ENCODE assay signal across 39 mouse cellular contexts in the genomic region with DNA sequence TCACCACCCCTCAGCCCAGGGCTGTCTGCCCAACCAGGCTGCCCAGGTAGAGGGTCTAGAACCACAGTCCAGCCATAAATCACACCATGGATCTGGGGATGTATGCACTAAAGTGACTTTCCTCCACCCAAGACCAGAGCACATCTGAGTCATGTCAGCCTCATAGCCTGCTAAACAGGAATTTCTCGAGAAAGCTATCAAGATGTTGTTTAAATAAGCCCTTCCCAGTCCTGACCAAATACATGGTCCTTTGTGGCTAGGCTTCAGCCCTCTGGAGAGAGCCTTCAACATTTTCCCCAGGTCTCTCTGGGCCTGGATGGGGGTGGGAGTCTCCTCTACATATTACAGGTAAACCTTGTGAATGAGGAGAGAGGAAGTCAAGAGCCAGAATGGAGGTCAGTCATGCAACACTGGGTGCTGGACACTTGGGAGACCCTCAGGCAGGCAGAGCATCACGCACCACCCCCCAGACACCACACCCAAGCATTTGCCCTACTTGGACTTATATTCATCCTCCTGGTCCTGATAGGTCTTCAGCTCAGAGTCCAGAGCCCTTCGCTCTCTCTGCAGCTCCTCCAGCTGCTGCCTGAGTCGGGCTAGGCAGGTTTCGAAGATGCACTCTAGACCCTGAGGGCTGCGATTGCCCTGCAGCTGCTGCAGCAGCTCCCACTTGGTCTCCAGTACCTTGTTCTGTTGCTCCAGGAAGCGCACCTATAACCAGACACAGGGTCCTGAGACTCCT. TPM values are rescaled to one million over a fixed set of nuclear protein-coding genes. Genes with fewer than 3 reads are reported as not detected.
DNase-seq lines count a peak whose midpoint lies in the region; ATAC-seq lines count a peak whose summit lies in the region.
"Had no signal": no experiment of that assay in that cellular context is flagged by ENCODE, and none has a peak within 500 bp of the region (broad histone marks: within the 10 kb centered on the region; RNA-seq: fewer than 3 reads in every experiment).

No protein-coding gene starts in this region.

- H3K27ac ChIP-seq in lung, embryonic 15.5 days: peak overlapping the region; percentile 82
- peak overlapping the region; percentile 83 for H3K27ac ChIP-seq in stomach, embryonic 15.5 days
- H3K27ac ChIP-seq: embryonic facial prominence, embryonic 10.5 days; embryonic facial prominence, embryonic 15.5 days; heart, embryonic 10.5 days; heart, embryonic 15.5 days; hindbrain, embryonic 14.5 days; kidney, postnatal 0 days; limb, embryonic 13.5 days; midbrain, embryonic 10.5 days; midbrain, embryonic 15.5 days; neural tube, embryonic 15.5 days had no signal

- ATAC-seq in lung, embryonic 15.5 days (ENCODE audit: borderline replicate concordance, extremely low read depth, low FRiP score, low TSS enrichment): peak; percentile 39
- ATAC-seq in stomach, embryonic 15.5 days (ENCODE audit: insufficient read depth, low FRiP score, low read depth): peak; percentile 86
- ATAC-seq: CD4-positive, CD25-positive, alpha-beta regulatory T cell, adult 4 months; forebrain, embryonic 14.5 days; midbrain, embryonic 15.5 days had no signal

- H3K36me3 ChIP-seq in lung, embryonic 15.5 days: no peaks in the 10 kb centered on the region
- no peaks in the 10 kb centered on the region for H3K36me3 ChIP-seq in stomach, embryonic 15.5 days
- H3K36me3 ChIP-seq: embryonic facial prominence, embryonic 10.5 days; embryonic facial prominence, embryonic 15.5 days; heart, embryonic 10.5 days; heart, embryonic 15.5 days; limb, embryonic 13.5 days; midbrain, embryonic 10.5 days; midbrain, embryonic 15.5 days; neural tube, embryonic 15.5 days had no signal

- DNase-seq in lung, postnatal 4 days: no peak
- peak; percentile 42 for DNase-seq in urinary bladder, postnatal 25 days (ENCODE audit: low spot score)
- DNase-seq in urinary bladder, postnatal 10 days (ENCODE audit: low spot score): no peak
- DNase-seq in cerebellum, postnatal 10 days: no peak
- no peak for DNase-seq in adrenal gland, postnatal 10 days
- DNase-seq: adrenal gland, postnatal 25 days; cerebellum, adult 11-12 months; cerebellum, postnatal 14 days; gastrocnemius, postnatal 14 days; heart, postnatal 4 days; kidney, adult 8-10 months; kidney, postnatal 4 days; retina, postnatal 1 day; right cerebral cortex, postnatal 25 days; thymus, postnatal 4 days had no signal

- no peak overlapping the region for H3K9ac ChIP-seq in lung, embryonic 15.5 days
- no peak overlapping the region for H3K9ac ChIP-seq in stomach, embryonic 15.5 days
- H3K9ac ChIP-seq: embryonic facial prominence, embryonic 15.5 days; heart, embryonic 15.5 days; hindbrain, embryonic 14.5 days; limb, embryonic 13.5 days; midbrain, embryonic 15.5 days; neural tube, embryonic 15.5 days had no signal

- 67% methylated on average over 7 of the region's 7 CpGs for WGBS in lung, embryonic 15.5 days
- 75% methylated on average over 7 of the region's 7 CpGs for WGBS in stomach, embryonic 15.5 days

- no peaks in the 10 kb centered on the region for H3K27me3 ChIP-seq in lung, embryonic 15.5 days
- no peaks in the 10 kb centered on the region for H3K27me3 ChIP-seq in stomach, embryonic 15.5 days (replicated peaks)
- H3K27me3 ChIP-seq: embryonic facial prominence, embryonic 15.5 days; heart, embryonic 15.5 days; limb, embryonic 13.5 days; midbrain, embryonic 15.5 days; neural tube, embryonic 15.5 days had no signal

- H3K4me3 ChIP-seq in lung, embryonic 15.5 days: no peak overlapping the region
- H3K4me3 ChIP-seq in stomach, embryonic 15.5 days (replicated peaks): no peak overlapping the region
- H3K4me3 ChIP-seq: embryonic facial prominence, embryonic 10.5 days; embryonic facial prominence, embryonic 15.5 days; heart, embryonic 10.5 days; heart, embryonic 15.5 days; limb, embryonic 13.5 days; midbrain, embryonic 10.5 days; midbrain, embryonic 15.5 days; neural tube, embryonic 15.5 days had no signal

- H3K4me1 ChIP-seq in lung, embryonic 15.5 days: peaks cover 13% of the 10 kb centered on the region; the same call in 1 of the 2 replicates
- peaks cover 11% of the 10 kb centered on the region; the same call in 1 of the 2 replicates for H3K4me1 ChIP-seq in stomach, embryonic 15.5 days
- H3K4me1 ChIP-seq: embryonic facial prominence, embryonic 15.5 days; heart, embryonic 10.5 days; heart, embryonic 15.5 days; limb, embryonic 13.5 days; midbrain, embryonic 10.5 days; midbrain, embryonic 15.5 days; neural tube, embryonic 15.5 days had no signal

- H3K4me2 ChIP-seq in lung, embryonic 15.5 days: no peak overlapping the region
- H3K4me2 ChIP-seq in stomach, embryonic 15.5 days: no peak overlapping the region
- H3K4me2 ChIP-seq: embryonic facial prominence, embryonic 15.5 days; heart, embryonic 15.5 days; hindbrain, embryonic 14.5 days; limb, embryonic 13.5 days; liver, embryonic 11.5 days; midbrain, embryonic 15.5 days; neural tube, embryonic 15.5 days had no signal

- no peaks in the 10 kb centered on the region for H3K9me3 ChIP-seq in lung, embryonic 15.5 days
- no peaks in the 10 kb centered on the region for H3K9me3 ChIP-seq in stomach, embryonic 15.5 days
- H3K9me3 ChIP-seq: embryonic facial prominence, embryonic 10.5 days; embryonic facial prominence, embryonic 15.5 days; heart, embryonic 10.5 days; heart, embryonic 15.5 days; limb, embryonic 13.5 days; midbrain, embryonic 10.5 days; midbrain, embryonic 15.5 days; neural tube, embryonic 15.5 days had no signal

RNA-seq across cellular contexts. Expression of gene Krt78, which starts 1.2 kb away (rescaled TPM):
- 0.22 TPM in 1 of 2 replicates, not detected in the other for polyA plus RNA-seq in lung, embryonic 15.5 days (2015; fragmentation: Nextera tagmentation; extraction: Ambion mirVana)
- polyA plus RNA-seq in stomach, embryonic 15.5 days (2015; fragmentation: Nextera tagmentation; extraction: Ambion mirVana): 2.3 and 5.7 TPM in 2 replicates
- under 1 TPM in 1 of 2 experiments, not detected in 1; 0.09 TPM for total RNA-seq in adrenal gland, postnatal 10 days (2021)
- total RNA-seq: adrenal gland, postnatal 25 days; gastrocnemius, postnatal 14 days; granulocyte monocyte progenitor cell, adult 5-6 weeks; layer of hippocampus, adult 8-10 months; layer of hippocampus, postnatal 25 days; left cerebral cortex, adult 8-10 months; left cerebral cortex, postnatal 36 days; megakaryocyte progenitor cell, adult 5-6 weeks had no signal
- polyA plus RNA-seq: CD4-positive, CD25-positive, alpha-beta regulatory T cell, adult 4 months; cortical plate, adult 2 months; embryonic facial prominence, embryonic 10.5 days; forebrain, embryonic 14.5 days; heart, embryonic 10.5 days; limb, embryonic 13.5 days; liver, embryonic 11.5 days; liver, embryonic 16.5 days; midbrain, embryonic 10.5 days; midbrain, embryonic 15.5 days had no signal

RNA-seq across cellular contexts. Expression of gene Krt79, which starts 12.8 kb away (rescaled TPM):
- polyA plus RNA-seq in lung, embryonic 15.5 days (2015; fragmentation: Nextera tagmentation; extraction: Ambion mirVana): 0.97 and 1.0 TPM in 2 replicates
- 1.2 and 1.6 TPM in 2 replicates for polyA plus RNA-seq in stomach, embryonic 15.5 days (2015; fragmentation: Nextera tagmentation; extraction: Ambion mirVana)
- total RNA-seq in adrenal gland, postnatal 10 days (2021): 1 to 10 TPM; 3.8 to 5.3 TPM
- total RNA-seq: gastrocnemius, postnatal 14 days; granulocyte monocyte progenitor cell, adult 5-6 weeks; left cerebral cortex, adult 8-10 months; left cerebral cortex, postnatal 36 days; megakaryocyte progenitor cell, adult 5-6 weeks had no signal
- polyA plus RNA-seq: CD4-positive, CD25-positive, alpha-beta regulatory T cell, adult 4 months; cortical plate, adult 2 months; liver, embryonic 11.5 days; liver, embryonic 16.5 days had no signal

RNA-seq across cellular contexts. Expression of gene Krt4, which starts 28.4 kb away (rescaled TPM):
- polyA plus RNA-seq in lung, embryonic 15.5 days (2015; fragmentation: Nextera tagmentation; extraction: Ambion mirVana): 13.3 and 18.4 TPM in 2 replicates
- 390 and 937 TPM in 2 replicates for polyA plus RNA-seq in stomach, embryonic 15.5 days (2015; fragmentation: Nextera tagmentation; extraction: Ambion mirVana)
- under 1 TPM in 1 of 2 experiments, not detected in 1; 0.18 TPM for total RNA-seq in adrenal gland, postnatal 10 days (2021)
- total RNA-seq: adrenal gland, postnatal 25 days; granulocyte monocyte progenitor cell, adult 5-6 weeks; heart, postnatal 4 days; layer of hippocampus, adult 8-10 months; layer of hippocampus, postnatal 25 days; left cerebral cortex, adult 8-10 months; left cerebral cortex, postnatal 36 days had no signal
- polyA plus RNA-seq: CD4-positive, CD25-positive, alpha-beta regulatory T cell, adult 4 months; cortical plate, adult 2 months; embryonic facial prominence, embryonic 10.5 days; forebrain, embryonic 14.5 days; heart, embryonic 10.5 days; hindbrain, embryonic 14.5 days; liver, embryonic 11.5 days; midbrain, embryonic 10.5 days; testis, adult 2 months had no signal

RNA-seq across cellular contexts. Expression of gene Krt8, which starts 51.4 kb away (rescaled TPM):
- polyA plus RNA-seq in lung, embryonic 15.5 days (2015; fragmentation: Nextera tagmentation; extraction: Ambion mirVana): 307 and 345 TPM in 2 replicates
- polyA plus RNA-seq in stomach, embryonic 15.5 days (2015; fragmentation: Nextera tagmentation; extraction: Ambion mirVana): 916 and 929 TPM in 2 replicates
- 10 to 100 TPM; 12.1 to 24.2 TPM for total RNA-seq in adrenal gland, postnatal 10 days (2021)
- total RNA-seq: left cerebral cortex, postnatal 36 days had no signal

Comparison
In these comparisons a context has a peak if more than half of its experiments do, and no peak if none do; other contexts are left out.
1. RNA of gene Krt4, which starts 28.4 kb away (polyA plus RNA-seq): 390 to 937 TPM in stomach, embryonic 15.5 days; 13.3 to 18.4 TPM in lung, embryonic 15.5 days; every median in the first group is over 10 times any median in the second.